Mouse (Mus musculus): ENCODE measurements around the gene Rapsn.

DNA sequence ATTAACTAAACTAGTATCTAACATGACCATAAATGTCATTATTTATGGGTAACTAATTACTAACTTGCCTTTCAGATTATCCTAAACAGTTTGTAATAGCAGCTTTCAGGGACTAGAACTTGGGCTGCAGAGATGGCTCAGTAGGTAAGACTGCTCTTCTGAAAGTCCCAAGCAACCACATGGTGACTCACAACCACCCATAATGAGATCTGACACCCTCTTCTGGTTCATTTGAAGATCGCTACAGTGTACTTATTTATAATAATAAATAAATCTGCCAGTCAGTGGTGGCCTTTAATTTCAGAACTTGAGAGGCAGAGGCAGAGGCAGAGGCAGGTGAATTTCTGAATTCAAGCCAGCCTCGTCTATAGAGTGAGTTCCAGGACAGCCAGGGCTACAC, 17.3 kb downstream of the Rapsn start:
- TF ChIP-seq POLR2A (IDR thresholded peaks at IDR 0.05; ENCODE audit: insufficient read depth, low read length) (no peak), CTCF (IDR thresholded peaks at IDR 0.05; ENCODE audit: low read depth, low read length) (no peak), EP300 (IDR thresholded peaks at IDR 0.05; ENCODE audit: insufficient read depth, low read depth, low read length) (no peak)
